Mouse (Mus musculus): ENCODE results near the gene Pak1.
"Not testable (repeated sequence)": the region's sequence is repeated elsewhere in the genome, so short reads cannot be mapped to it uniquely, and the experiment has no call there.

Gene Pak1

GRCm38 (mm10) chr7:97849557-97849956 is 61.2 kb downstream of the Pak1 start:
- DNase-seq (ENCODE audit: low spot score in 2 of 2): not testable (repeated sequence)

- no peak for DNase-seq (ENCODE audit: low spot score in 2 of 2)
These were observed 62.0 kb downstream of the Pak1 start for GRCm38 (mm10) chr7:97850331-97850730.

- no peak for DNase-seq (ENCODE audit: low spot score in 2 of 2)
These were observed 75.2 kb downstream of the Pak1 start for GRCm38 (mm10) chr7:97863512-97863911.

- DNase-seq (ENCODE audit: low spot score in 2 of 2): no peak
These were observed 76.2 kb downstream of the Pak1 start for GRCm38 (mm10) chr7:97864531-97864930.

GRCm38 (mm10) chr7:97867866-97868265 is 79.5 kb downstream of the Pak1 start:
- no peak for DNase-seq (ENCODE audit: low spot score in 2 of 2)

- DNase-seq (ENCODE audit: low spot score in 2 of 2): no peak
These were observed 80.4 kb downstream of the Pak1 start for GRCm38 (mm10) chr7:97868766-97869165.

- no peak for DNase-seq (ENCODE audit: low spot score in 2 of 2)
These were observed 84.1 kb downstream of the Pak1 start for GRCm38 (mm10) chr7:97872396-97872795.

GRCm38 (mm10) chr7:97873317-97873716 is 85.0 kb downstream of the Pak1 start:
- no peak for DNase-seq (ENCODE audit: low spot score in 2 of 2)

- no peak for DNase-seq (ENCODE audit: low spot score in 2 of 2)
These were observed 89.7 kb downstream of the Pak1 start for GRCm38 (mm10) chr7:97877846-97878538.

- DNase-seq (ENCODE audit: low spot score in 2 of 2): no peak
These were observed 123.3 kb downstream of the Pak1 start for GRCm38 (mm10) chr7:97911646-97912045.

GRCm38 (mm10) chr7:97914833-97915516 is 126.6 kb downstream of the Pak1 start:
- DNase-seq (ENCODE audit: low spot score in 2 of 2): no peak

GRCm38 (mm10) chr7:97919742-97920141 is 131.4 kb downstream of the Pak1 start, which contains the start of gene Gdpd4:
TSS of gene Gdpd4 (plus strand) at chr7:97919955.
- DNase-seq (ENCODE audit: low spot score in 2 of 2): no peak

GRCm38 (mm10) chr7:97925819-97926218 is 137.5 kb downstream of the Pak1 start:
- DNase-seq (ENCODE audit: low spot score in 2 of 2): no peak

GRCm38 (mm10) chr7:97926978-97927377 is 138.6 kb downstream of the Pak1 start:
- DNase-seq (ENCODE audit: low spot score in 2 of 2): no peak

- no peak for DNase-seq (ENCODE audit: low spot score in 2 of 2)
These were observed 156.1 kb downstream of the Pak1 start for GRCm38 (mm10) chr7:97944485-97944884.
